Mouse (Mus musculus) hindbrain, embryonic 10.5 days (tissue): ENCODE data around the gene Krtcap3. TPM values are rescaled to one million over a fixed set of nuclear protein-coding genes. Genes with fewer than 3 reads are reported as not detected.
"Not testable (repeated sequence)": the region's sequence is repeated elsewhere in the genome, so short reads cannot be mapped to it uniquely, and the experiment has no call there.

Source experiments
- DNase-seq: peaks from one replicate; pipeline ENCODE4 v3.0.0-alpha.2; 2017; ENCODE audit warnings: low spot score
- H3K27ac ChIP-seq: fragments of 300-500 bp; sonication (generic); 2 replicates; pipeline ENCODE4 v1.5.1; 2016; ENCODE audit warnings: mild to moderate bottlenecking, moderate library complexity
- H3K27me3 ChIP-seq: fragments of 300-500 bp; sonication (generic); 2 replicates; pipeline ENCODE4 v1.6.1; 2016; ENCODE audit warnings: mild to moderate bottlenecking; ENCODE audit not compliant: poor library complexity, insufficient read depth, severe bottlenecking
- H3K36me3 ChIP-seq: fragments of 300-500 bp; sonication (generic); 2 replicates; pipeline ENCODE4 v1.6.1; 2016; ENCODE audit warnings: mild to moderate bottlenecking, moderate library complexity
- H3K4me1 ChIP-seq: fragments of 300-500 bp; sonication (generic); replicated peaks from 2 replicates; pipeline ENCODE4 v1.6.1; 2016; ENCODE audit warnings: mild to moderate bottlenecking
- H3K4me3 ChIP-seq: fragments of 300-500 bp; sonication (generic); 2 replicates; pipeline ENCODE4 v1.5.1; 2016; ENCODE audit warnings: mild to moderate bottlenecking, moderate library complexity
- H3K9me3 ChIP-seq: fragments of 300-500 bp; sonication (generic); 2 replicates; pipeline ENCODE4 v1.6.1; 2016; ENCODE audit warnings: mild to moderate bottlenecking, moderate library complexity
- WGBS: fragments of 180-500 bp; shearing (Covaris S2); methylation state at CpG from one replicate; pipeline ENCODE4 v1.1.7; 2016; 5-methylcytosine and 5-hydroxymethylcytosine counted together
- polyA plus RNA-seq: library from polyadenylated mRNA; unstranded; fragments of >200 nt; fragmentation: Nextera tagmentation; extraction: Ambion mirVana; gene quantifications from 2 replicates; pipeline ENCODE4 v1.2.1, GENCODE M21; 2016

Krtcap3 gene
- 3.9 and 6.7 TPM in 2 replicates for polyA plus RNA-seq

GRCm38 (mm10) chr5:31251541-31252101 is at the start of gene Krtcap3:
Krtcap3 (plus strand) TSS chr5:31251691.
- Histone ChIP-seq H3K4me1 (peaks cover 26% of the 10 kb centered on the region), H3K36me3 (peaks cover 99% of the 10 kb centered on the region), H3K9me3 (no peaks in the 10 kb centered on the region), H3K4me3 (peak within 1 kb of the TSS; percentile 40), H3K27ac (peak within 1 kb of the TSS; percentile 69), H3K27me3 (peaks cover 14% of the 10 kb centered on the region)
- 16% methylated on average over 47 of the region's 47 CpGs for WGBS
- peak; percentile 31 for DNase-seq

- Histone ChIP-seq H3K9me3 (peaks cover 5% of the 10 kb centered on the region), H3K27me3 (no peaks in the 10 kb centered on the region), H3K4me1 (peaks cover 24% of the 10 kb centered on the region), H3K4me3 (peak within 1 kb of the TSS; percentile 83), H3K27ac (peak within 1 kb of the TSS; percentile 97), H3K36me3 (peaks cover 84% of the 10 kb centered on the region)
- under 1% methylated on average over 53 of the region's 53 CpGs for WGBS
- peak; percentile 97 for DNase-seq
Observed at GRCm38 (mm10) chr5:31201742-31202590, 49.5 kb upstream of the Krtcap3 start, which contains the start of gene Zfp513. Zfp513 (minus strand) TSS chr5:31202303.

GRCm38 (mm10) chr5:31202933-31203332 is 48.6 kb upstream of the Krtcap3 start:
- peaks cover 84% of the 10 kb centered on the region for H3K36me3 ChIP-seq
- H3K4me1 ChIP-seq = peaks cover 24% of the 10 kb centered on the region
- peak overlapping the region; percentile 97 for H3K27ac ChIP-seq
- H3K4me3 ChIP-seq = peak overlapping the region; percentile 83
- DNase-seq = no peak
- WGBS = 88% methylated on average over 7 of the region's 7 CpGs
- no peaks in the 10 kb centered on the region for H3K27me3 ChIP-seq
- peaks cover 5% of the 10 kb centered on the region for H3K9me3 ChIP-seq

GRCm38 (mm10) chr5:31203866-31204265 is 47.6 kb upstream of the Krtcap3 start:
- peaks cover 24% of the 10 kb centered on the region for H3K4me1 ChIP-seq
- no peaks in the 10 kb centered on the region for H3K27me3 ChIP-seq
- H3K27ac ChIP-seq = no peak overlapping the region
- peaks cover 5% of the 10 kb centered on the region for H3K9me3 ChIP-seq
- DNase-seq = no peak
- H3K36me3 ChIP-seq = peaks cover 84% of the 10 kb centered on the region
- H3K4me3 ChIP-seq = no peak overlapping the region
- 87% methylated on average over 2 of the region's 2 CpGs for WGBS

GRCm38 (mm10) chr5:31204421-31204820 is 47.1 kb upstream of the Krtcap3 start:
- H3K4me1 ChIP-seq = peaks cover 24% of the 10 kb centered on the region
- peaks cover 79% of the 10 kb centered on the region for H3K36me3 ChIP-seq
- 95% methylated on average over 6 of the region's 6 CpGs for WGBS

GRCm38 (mm10) chr5:31216554-31216953 is 34.9 kb upstream of the Krtcap3 start:
- not testable (repeated sequence) for H3K36me3 ChIP-seq, H3K27me3 ChIP-seq, H3K9me3 ChIP-seq, DNase-seq, H3K27ac ChIP-seq, H3K4me3 ChIP-seq
- WGBS = 93% methylated on average over 6 of the region's 6 CpGs
- peaks cover 17% of the 10 kb centered on the region for H3K4me1 ChIP-seq

More at GRCm38 (mm10) chr5:31204421-31204820, 47.1 kb upstream of the Krtcap3 start:
- Histone ChIP-seq H3K9me3 (peaks cover 5% of the 10 kb centered on the region), H3K27ac (no peak overlapping the region), H3K27me3 (no peaks in the 10 kb centered on the region), H3K4me3 (no peak overlapping the region)
- DNase-seq = no peak

- no peak for DNase-seq
- peak overlapping the region; percentile 99 for H3K4me3 ChIP-seq
- no peaks in the 10 kb centered on the region for H3K9me3 ChIP-seq
- H3K4me1 ChIP-seq = peaks cover 18% of the 10 kb centered on the region
- 0 out of 2 replicates have a peak, but pooled peaks cover 10% of the 10 kb centered on the region for H3K36me3 ChIP-seq
- H3K27me3 ChIP-seq = no peaks in the 10 kb centered on the region
- no peak overlapping the region for H3K27ac ChIP-seq
- 70% methylated on average over 7 of the region's 7 CpGs for WGBS
Observed at GRCm38 (mm10) chr5:31218294-31218693, 33.2 kb upstream of the Krtcap3 start.

- 7% methylated on average over 2 of the region's 2 CpGs for WGBS
- Histone ChIP-seq H3K36me3 (0 out of 2 replicates have a peak, but pooled peaks cover 10% of the 10 kb centered on the region), H3K4me1 (peaks cover 18% of the 10 kb centered on the region), H3K4me3 (peak overlapping the region; percentile 99), H3K27me3 (no peaks in the 10 kb centered on the region), H3K9me3 (no peaks in the 10 kb centered on the region), H3K27ac (no peak overlapping the region)
- DNase-seq = no peak
Observed at GRCm38 (mm10) chr5:31219070-31219469, 32.4 kb upstream of the Krtcap3 start.

GRCm38 (mm10) chr5:31219474-31219873 is 32.0 kb upstream of the Krtcap3 start:
- H3K9me3 ChIP-seq = no peaks in the 10 kb centered on the region
- H3K27me3 ChIP-seq = no peaks in the 10 kb centered on the region
- H3K4me1 ChIP-seq = peaks cover 18% of the 10 kb centered on the region
- H3K36me3 ChIP-seq = 0 out of 2 replicates have a peak, but pooled peaks cover 10% of the 10 kb centered on the region
- H3K4me3 ChIP-seq = peak overlapping the region; percentile 99
- DNase-seq = no peak
- H3K27ac ChIP-seq = peak overlapping the region; percentile 97
- 2% methylated on average over 11 of the region's 11 CpGs for WGBS

GRCm38 (mm10) chr5:31219911-31220447 is 31.5 kb upstream of the Krtcap3 start:
- peaks cover 18% of the 10 kb centered on the region for H3K4me1 ChIP-seq
- H3K9me3 ChIP-seq = no peaks in the 10 kb centered on the region
- WGBS = under 1% methylated on average over 40 of the region's 40 CpGs
- H3K4me3 ChIP-seq = peak overlapping the region; percentile 99
- no peak for DNase-seq
- 0 out of 2 replicates have a peak, but pooled peaks cover 10% of the 10 kb centered on the region for H3K36me3 ChIP-seq
- H3K27me3 ChIP-seq = no peaks in the 10 kb centered on the region
- peak overlapping the region; percentile 97 for H3K27ac ChIP-seq

- WGBS = under 1% methylated on average over 70 of the region's 70 CpGs
Observed at GRCm38 (mm10) chr5:31220448-31221303, 30.8 kb upstream of the Krtcap3 start, which contains the start of gene Ppm1g. Ppm1g (minus strand) TSS chr5:31220687.

More at GRCm38 (mm10) chr5:31220448-31221303, 30.8 kb upstream of the Krtcap3 start, which contains the start of gene Ppm1g:
- H3K27me3 ChIP-seq = no peaks in the 10 kb centered on the region
- H3K4me1 ChIP-seq = peaks cover 18% of the 10 kb centered on the region
- peak; percentile 97 for DNase-seq
- peak within 1 kb of the TSS; percentile 97 for H3K27ac ChIP-seq
- 0 out of 2 replicates have a peak, but pooled peaks cover 10% of the 10 kb centered on the region for H3K36me3 ChIP-seq
- H3K4me3 ChIP-seq = peak within 1 kb of the TSS; percentile 99
- H3K9me3 ChIP-seq = no peaks in the 10 kb centered on the region
